Mouse (Mus musculus): Measurements from ENCODE around the gene Sh2d3c. TPM values are rescaled to one million over a fixed set of nuclear protein-coding genes. Genes with fewer than 3 reads are reported as not detected.

The Sh2d3c gene
- total and polyA plus RNA-seq, 2 experiments from 2014 or later = 46.2 to 54.4 TPM

- Histone ChIP-seq H3K9ac (replicated peaks; ENCODE audit: low read length, poor library complexity, severe bottlenecking) (no peak overlapping the region), H3K4me2 (ENCODE audit: low read depth, low read length, poor library complexity, severe bottlenecking) (no peak overlapping the region), H3K4me1 (ENCODE audit: insufficient read depth, low read length) (0 out of 2 replicates have a peak, but pooled peaks cover 3% of the 10 kb centered on the region), H3K27me3 (ENCODE audit: insufficient read depth, low read length) (no peaks in the 10 kb centered on the region), H3K36me3 (ENCODE audit: insufficient read depth, low read length) (peaks cover 54% of the 10 kb centered on the region), H3K9me3 (ENCODE audit: low read length) (no peaks in the 10 kb centered on the region), H3K4me3 (ENCODE audit: low read depth, low read length) (no peak overlapping the region), H3K27ac (ENCODE audit: low read depth, low read length) (no peak overlapping the region)
- no peak for ATAC-seq (ENCODE audit: low FRiP score)
- DNase-seq (ENCODE audit: low spot score) = no peak
- TF ChIP-seq CTCF (IDR thresholded peaks at IDR 0.05) = no peak
- 96% methylated on average over 3 of the region's 3 CpGs for WGBS
Measured at GRCm38 (mm10) chr2:32685807-32686206, 35.0 kb upstream of the Sh2d3c start.

GRCm38 (mm10) chr2:32686640-32687039 is 34.2 kb upstream of the Sh2d3c start:
- H3K4me3 ChIP-seq (ENCODE audit: low read depth, low read length) = no peak overlapping the region
- ATAC-seq (ENCODE audit: low FRiP score) (no peak), DNase-seq (ENCODE audit: low spot score) (no peak)
- H3K4me2 ChIP-seq (ENCODE audit: low read depth, low read length, poor library complexity, severe bottlenecking) = no peak overlapping the region
- peaks cover 57% of the 10 kb centered on the region for H3K36me3 ChIP-seq (ENCODE audit: insufficient read depth, low read length)
- no peaks in the 10 kb centered on the region for H3K9me3 ChIP-seq (ENCODE audit: low read length)
- whole genome bisulfite sequencing = 85% methylated on average over 6 of the region's 6 CpGs
- H3K9ac ChIP-seq (replicated peaks; ENCODE audit: low read length, poor library complexity, severe bottlenecking) = no peak overlapping the region
- no peaks in the 10 kb centered on the region for H3K27me3 ChIP-seq (ENCODE audit: insufficient read depth, low read length)
- H3K27ac ChIP-seq (ENCODE audit: low read depth, low read length) = no peak overlapping the region
- no peak for TF ChIP-seq CTCF (IDR thresholded peaks at IDR 0.05)
- 0 out of 2 replicates have a peak, but pooled peaks cover 3% of the 10 kb centered on the region for H3K4me1 ChIP-seq (ENCODE audit: insufficient read depth, low read length)

- Histone ChIP-seq H3K9me3 (ENCODE audit: low read length) (no peaks in the 10 kb centered on the region), H3K27me3 (ENCODE audit: insufficient read depth, low read length) (no peaks in the 10 kb centered on the region), H3K27ac (ENCODE audit: low read depth, low read length) (no peak overlapping the region), H3K36me3 (ENCODE audit: insufficient read depth, low read length) (peaks cover 52% of the 10 kb centered on the region), H3K9ac (replicated peaks; ENCODE audit: low read length, poor library complexity, severe bottlenecking) (no peak overlapping the region), H3K4me3 (ENCODE audit: low read depth, low read length) (no peak overlapping the region), H3K4me1 (ENCODE audit: insufficient read depth, low read length) (peaks cover 3% of the 10 kb centered on the region; the same call in 1 of the 2 replicates), H3K4me2 (ENCODE audit: low read depth, low read length, poor library complexity, severe bottlenecking) (no peak overlapping the region)
- DNase-seq (ENCODE audit: low spot score) = no peak
- WGBS = 95% methylated on average over 8 of the region's 8 CpGs
- TF ChIP-seq CTCF (IDR thresholded peaks at IDR 0.05) = no peak
- ATAC-seq (ENCODE audit: low FRiP score) = no peak
Measured at GRCm38 (mm10) chr2:32687562-32687961, 33.3 kb upstream of the Sh2d3c start.

GRCm38 (mm10) chr2:32689420-32689819 is 31.4 kb upstream of the Sh2d3c start:
- Histone ChIP-seq H3K4me3 (ENCODE audit: low read depth, low read length) (no peak overlapping the region), H3K27me3 (ENCODE audit: insufficient read depth, low read length) (no peaks in the 10 kb centered on the region), H3K9me3 (ENCODE audit: low read length) (no peaks in the 10 kb centered on the region), H3K27ac (ENCODE audit: low read depth, low read length) (no peak overlapping the region), H3K9ac (replicated peaks; ENCODE audit: low read length, poor library complexity, severe bottlenecking) (no peak overlapping the region), H3K4me2 (ENCODE audit: low read depth, low read length, poor library complexity, severe bottlenecking) (no peak overlapping the region), H3K36me3 (ENCODE audit: insufficient read depth, low read length) (peaks cover 38% of the 10 kb centered on the region), H3K4me1 (ENCODE audit: insufficient read depth, low read length) (peaks cover 3% of the 10 kb centered on the region; the same call in 1 of the 2 replicates)
- peak; percentile 100 for TF ChIP-seq CTCF (IDR thresholded peaks at IDR 0.05)
- 19% methylated on average over 5 of the region's 5 CpGs for WGBS
- DNase-seq (ENCODE audit: low spot score) (peak; percentile 93), ATAC-seq (ENCODE audit: low FRiP score) (0 out of 2 replicates have a peak, but pooled peaks have one; percentile 27)

GRCm38 (mm10) chr2:32691041-32691440 is 29.8 kb upstream of the Sh2d3c start:
- Histone ChIP-seq H3K4me3 (ENCODE audit: low read depth, low read length) (no peak overlapping the region), H3K27ac (ENCODE audit: low read depth, low read length) (no peak overlapping the region), H3K27me3 (ENCODE audit: insufficient read depth, low read length) (no peaks in the 10 kb centered on the region), H3K9ac (replicated peaks; ENCODE audit: low read length, poor library complexity, severe bottlenecking) (no peak overlapping the region), H3K9me3 (ENCODE audit: low read length) (no peaks in the 10 kb centered on the region), H3K36me3 (ENCODE audit: insufficient read depth, low read length) (peaks cover 25% of the 10 kb centered on the region), H3K4me1 (ENCODE audit: insufficient read depth, low read length) (peaks cover 3% of the 10 kb centered on the region; the same call in 1 of the 2 replicates), H3K4me2 (ENCODE audit: low read depth, low read length, poor library complexity, severe bottlenecking) (no peak overlapping the region)
- no peak for TF ChIP-seq CTCF (IDR thresholded peaks at IDR 0.05)
- 85% methylated on average over 11 of the region's 11 CpGs for WGBS
- ATAC-seq (ENCODE audit: low FRiP score) (no peak), DNase-seq (ENCODE audit: low spot score) (no peak)

- Histone ChIP-seq H3K4me3 (ENCODE audit: low read depth, low read length) (no peak overlapping the region), H3K4me1 (ENCODE audit: insufficient read depth, low read length) (peaks cover 3% of the 10 kb centered on the region; the same call in 1 of the 2 replicates), H3K36me3 (ENCODE audit: insufficient read depth, low read length) (peaks cover 13% of the 10 kb centered on the region; the same call in 1 of the 2 replicates), H3K9me3 (ENCODE audit: low read length) (no peaks in the 10 kb centered on the region), H3K9ac (replicated peaks; ENCODE audit: low read length, poor library complexity, severe bottlenecking) (no peak overlapping the region), H3K4me2 (ENCODE audit: low read depth, low read length, poor library complexity, severe bottlenecking) (no peak overlapping the region; the same call in 1 of the 2 replicates), H3K27me3 (ENCODE audit: insufficient read depth, low read length) (no peaks in the 10 kb centered on the region), H3K27ac (ENCODE audit: low read depth, low read length) (no peak overlapping the region)
- TF ChIP-seq CTCF (IDR thresholded peaks at IDR 0.05) = no peak
- 92% methylated on average over 14 of the region's 14 CpGs for WGBS
- ATAC-seq (ENCODE audit: low FRiP score) = no peak
- DNase-seq (ENCODE audit: low spot score) = no peak
Measured at GRCm38 (mm10) chr2:32692496-32692895, 28.4 kb upstream of the Sh2d3c start.
